Mouse (Mus musculus) kidney, postnatal 4 days (tissue): ENCODE data around the gene Timp3.

Source experiments
- DNase-seq, 2 experiments: peaks; one replicate each; pipeline ENCODE4 v3.0.0; 2021; ENCODE audit warnings: mixed read lengths in 2 of 2

Timp3 gene

DNA sequence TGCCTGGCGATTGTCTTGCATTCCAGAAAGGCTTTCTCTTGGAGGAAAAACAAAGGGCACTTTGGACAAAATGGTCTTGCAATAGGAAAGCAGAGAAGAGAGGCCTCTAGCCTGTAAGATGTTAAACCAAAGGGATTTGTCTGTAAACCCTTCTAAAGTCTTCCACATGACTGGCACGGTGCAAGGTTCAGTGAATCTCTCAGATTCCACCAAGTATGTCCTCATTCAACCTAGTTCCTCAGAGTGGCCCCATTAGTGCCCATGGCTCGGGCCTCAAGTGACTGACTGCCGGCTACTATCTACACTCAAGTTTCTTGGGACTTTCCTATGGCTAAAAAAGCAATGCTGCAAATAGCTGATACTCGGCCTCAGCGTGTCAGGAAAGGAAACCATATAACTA, 1.8 kb upstream of the Timp3 start:
- peak in 1 of 2 experiments; percentile 26 for DNase-seq

DNA sequence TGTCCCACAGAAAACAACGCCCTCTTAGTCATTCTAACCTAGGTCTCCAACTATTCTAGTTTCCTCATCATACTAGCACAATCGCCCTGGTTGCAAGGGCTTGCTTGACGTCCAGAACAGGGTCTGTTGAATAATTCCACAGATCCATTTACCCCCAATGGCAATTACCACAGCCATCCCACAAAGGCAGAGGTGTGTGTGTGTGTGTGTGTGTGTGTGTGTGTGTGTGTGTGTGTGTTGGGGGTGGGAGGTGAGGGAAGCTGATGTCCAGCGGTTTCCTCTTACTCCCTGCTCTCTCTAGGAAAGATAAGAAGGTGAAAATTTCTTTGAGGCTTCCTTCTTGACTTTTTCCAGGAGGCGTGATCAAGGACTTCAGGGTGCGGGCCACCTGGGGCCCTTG, 377 bp upstream of the Timp3 start:
- DNase-seq: no peak

- peak in 1 of 2 experiments; percentile 48 for DNase-seq
Observed at GRCm38 (mm10) chr10:86301117-86301490, 932 bp downstream of the Timp3 start.

GRCm38 (mm10) chr10:86301593-86302317, 1.6 kb downstream of the Timp3 start:
- DNase-seq: peak in 1 of 2 experiments; percentile 45

- DNase-seq: no peak
Observed at GRCm38 (mm10) chr10:86302318-86302648, 2.1 kb downstream of the Timp3 start.

GRCm38 (mm10) chr10:86302761-86303494, 2.8 kb downstream of the Timp3 start:
- DNase-seq: peak; percentile 80 to 88

DNA sequence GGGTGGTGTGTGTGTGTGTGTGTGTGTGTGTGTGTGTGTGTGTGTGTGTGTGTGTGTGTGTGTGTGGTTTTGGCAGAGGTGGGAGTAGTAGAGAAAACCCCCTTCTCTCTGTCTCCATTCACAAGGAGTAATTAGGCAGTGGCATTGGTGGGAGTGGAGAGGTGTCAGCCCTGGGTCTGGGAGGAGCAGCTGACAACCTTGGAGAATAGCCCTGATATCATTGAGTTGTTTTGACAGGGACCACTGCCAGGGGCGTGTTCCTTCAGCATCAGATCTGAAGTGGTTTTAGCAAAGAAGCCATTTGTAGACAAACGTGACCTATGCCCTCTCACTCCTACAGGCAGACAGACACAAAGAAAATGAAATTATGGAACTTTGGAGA, 3.3 kb downstream of the Timp3 start:
- DNase-seq: no peak

DNA sequence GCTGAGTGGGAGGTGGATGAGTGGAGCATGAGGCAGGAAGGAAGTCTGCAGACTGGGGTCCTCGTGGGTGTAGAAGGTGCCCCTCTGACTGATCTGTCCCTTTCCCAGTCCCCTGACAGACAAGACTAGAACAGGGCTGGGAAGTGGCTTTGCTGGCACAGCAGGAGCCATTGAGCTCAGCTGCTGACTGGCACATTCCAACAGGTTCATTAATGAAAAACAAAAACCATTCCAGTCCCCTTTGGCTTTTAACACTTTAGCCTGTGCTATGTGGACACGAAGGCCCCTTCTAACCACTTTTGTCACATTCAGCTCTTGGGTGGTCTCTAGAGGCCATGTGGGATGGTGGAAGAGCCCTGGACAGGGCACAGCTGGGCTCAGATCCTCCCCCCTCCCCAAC, 4.4 kb downstream of the Timp3 start:
- DNase-seq: peak in 1 of 2 experiments; percentile 31

- DNase-seq: no peak
Observed at GRCm38 (mm10) chr10:86307235-86307634, 7.1 kb downstream of the Timp3 start.

- peak in 1 of 2 experiments; percentile 42 for DNase-seq
Observed at GRCm38 (mm10) chr10:86310527-86310926, 10.4 kb downstream of the Timp3 start.

- no peak for DNase-seq
Observed at GRCm38 (mm10) chr10:86312976-86313375, 12.8 kb downstream of the Timp3 start.

GRCm38 (mm10) chr10:86313448-86313847, 13.3 kb downstream of the Timp3 start:
- no peak for DNase-seq

GRCm38 (mm10) chr10:86315513-86315912, 15.3 kb downstream of the Timp3 start:
- DNase-seq: no peak

DNA sequence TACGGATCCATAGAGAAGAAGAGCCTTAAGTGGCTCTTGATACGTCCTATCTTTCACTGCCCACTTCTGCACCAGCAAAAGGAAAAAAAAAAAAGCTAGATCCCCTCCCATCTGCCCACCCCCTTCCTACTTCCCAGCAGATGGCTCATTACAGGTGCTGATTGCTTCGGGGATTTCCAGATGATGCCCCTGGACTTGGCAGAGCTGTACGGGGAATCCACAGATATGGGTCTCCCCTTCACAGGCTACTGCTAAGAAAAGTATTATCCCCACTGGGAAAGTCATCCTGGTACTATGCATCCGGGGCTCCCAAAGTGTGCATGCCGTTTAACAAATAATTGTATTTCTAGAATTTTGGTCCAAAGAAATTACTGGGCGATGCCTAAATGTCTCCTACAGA, 17.5 kb downstream of the Timp3 start:
- no peak for DNase-seq

DNA sequence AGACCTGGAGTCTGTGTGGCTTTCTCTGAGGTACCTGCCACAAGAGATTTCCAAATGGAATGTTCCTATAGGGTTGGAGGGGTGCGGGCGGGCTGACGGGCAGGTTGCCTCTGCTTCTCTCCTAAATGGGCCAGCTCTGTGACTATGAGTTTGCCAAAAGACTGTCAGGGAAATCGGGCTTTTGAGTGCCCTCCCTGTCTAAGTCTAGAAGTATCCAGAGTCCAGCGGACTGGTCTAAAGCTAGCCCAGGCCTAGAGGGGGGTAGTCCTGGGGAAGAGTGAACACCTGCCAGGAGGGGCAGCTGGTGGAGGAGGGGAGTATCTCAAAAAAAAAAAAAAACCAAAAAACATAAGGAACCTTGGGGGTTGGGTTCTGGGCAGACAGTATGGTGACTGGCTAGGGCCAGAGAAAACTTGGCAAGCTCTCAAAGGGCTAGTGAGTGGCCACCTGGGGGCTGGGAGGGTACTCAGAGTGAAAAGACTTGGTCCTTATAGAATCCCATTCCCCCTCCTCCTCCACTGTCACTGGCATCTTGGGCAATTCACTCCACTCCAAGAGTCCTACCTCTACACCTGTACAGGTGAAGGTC, 18.5 kb downstream of the Timp3 start:
- no peak for DNase-seq

DNA sequence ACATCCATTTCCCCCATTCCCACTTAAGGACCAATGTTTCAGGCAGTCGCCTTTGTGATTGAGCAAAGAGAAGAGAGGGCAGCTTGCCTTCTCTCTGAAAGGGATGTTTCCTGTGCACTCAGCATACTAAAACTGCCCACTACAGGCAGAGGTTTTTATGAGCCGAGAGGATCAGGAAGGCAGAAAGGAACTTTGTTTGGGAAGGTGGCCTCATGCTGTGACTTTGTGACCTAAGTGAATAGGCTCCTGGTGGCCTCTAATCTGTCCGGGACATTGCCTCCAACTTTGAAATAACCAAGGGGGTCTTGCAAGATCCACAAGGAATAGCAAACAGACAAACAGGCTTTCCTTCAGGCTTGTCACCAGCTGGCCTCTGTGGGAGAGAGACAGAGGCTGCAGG, 19.4 kb downstream of the Timp3 start:
- no peak for DNase-seq

DNA sequence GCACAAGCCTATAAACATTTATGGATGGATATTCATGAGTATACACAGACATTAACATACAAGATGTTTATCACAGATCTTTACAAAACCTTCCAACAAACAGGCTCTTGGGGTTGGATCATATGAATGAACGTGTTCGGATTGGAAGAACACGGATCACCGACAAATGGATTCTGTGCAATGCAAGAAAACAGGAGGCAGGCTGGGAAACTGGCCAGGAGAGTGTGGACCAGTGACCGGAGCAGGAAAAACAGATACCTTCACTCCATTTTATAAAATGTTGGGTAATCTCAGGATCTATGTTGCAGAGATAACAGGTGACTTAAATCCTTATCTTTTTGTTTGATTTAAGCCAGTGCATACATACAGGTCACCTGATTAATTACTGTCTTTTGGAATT, 20.0 kb downstream of the Timp3 start:
- DNase-seq: no peak

DNA sequence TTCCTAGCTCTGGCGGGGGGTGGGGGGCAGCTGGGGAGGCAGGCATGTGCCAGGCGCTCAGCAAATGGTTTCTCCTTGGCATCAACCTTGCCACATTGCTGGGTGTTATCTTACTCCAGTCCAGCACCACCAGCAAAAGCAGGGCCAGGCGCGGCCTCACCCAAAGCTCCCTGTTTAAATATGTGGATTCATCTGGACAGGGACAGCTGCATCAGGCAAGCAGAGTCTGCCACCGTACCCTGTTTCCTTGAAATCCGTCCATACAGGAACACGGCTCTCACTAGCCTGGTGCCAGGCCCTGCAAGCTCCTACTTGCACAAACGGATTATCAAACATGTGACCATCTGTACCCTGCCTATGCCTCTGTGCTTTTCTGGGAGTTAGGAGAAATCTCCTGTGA, 21.0 kb downstream of the Timp3 start:
- no peak for DNase-seq

GRCm38 (mm10) chr10:86322006-86322405, 21.8 kb downstream of the Timp3 start:
- peak in 1 of 2 experiments; percentile 23 for DNase-seq

DNA sequence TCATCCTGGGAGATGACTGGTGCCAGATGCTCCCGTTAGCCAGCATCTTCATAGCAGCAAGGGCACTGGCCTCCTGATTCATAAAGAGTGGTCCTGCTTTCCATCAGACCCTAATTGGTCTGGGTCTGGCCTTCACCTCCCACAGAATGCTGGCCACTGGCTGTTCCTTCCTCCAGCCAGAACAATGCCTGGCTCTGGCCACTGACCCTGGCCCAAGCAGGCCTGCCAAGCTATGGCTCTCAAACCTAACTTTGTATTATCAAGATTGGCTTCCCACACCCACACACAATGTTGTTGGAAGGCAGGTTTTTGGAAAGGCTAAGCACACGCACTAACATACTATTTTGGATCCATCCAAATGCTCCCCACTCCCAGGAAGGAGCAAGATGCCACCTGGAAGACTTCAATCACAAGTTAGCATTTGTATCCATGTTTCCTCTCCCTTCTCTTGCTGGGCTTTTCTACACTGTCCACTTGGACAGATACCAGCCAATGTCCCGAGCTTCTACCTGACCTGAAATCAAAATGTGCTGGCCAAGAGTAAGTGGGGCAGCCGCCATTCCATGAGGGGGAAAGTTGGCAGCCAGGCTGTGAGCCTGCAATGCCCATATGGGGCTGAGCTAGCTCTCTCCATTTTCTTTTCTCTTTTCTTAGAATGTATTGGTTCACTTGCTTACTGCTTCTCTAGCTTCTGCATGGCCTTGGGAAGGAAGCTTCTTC, 23.3 kb downstream of the Timp3 start:
- no peak for DNase-seq

DNA sequence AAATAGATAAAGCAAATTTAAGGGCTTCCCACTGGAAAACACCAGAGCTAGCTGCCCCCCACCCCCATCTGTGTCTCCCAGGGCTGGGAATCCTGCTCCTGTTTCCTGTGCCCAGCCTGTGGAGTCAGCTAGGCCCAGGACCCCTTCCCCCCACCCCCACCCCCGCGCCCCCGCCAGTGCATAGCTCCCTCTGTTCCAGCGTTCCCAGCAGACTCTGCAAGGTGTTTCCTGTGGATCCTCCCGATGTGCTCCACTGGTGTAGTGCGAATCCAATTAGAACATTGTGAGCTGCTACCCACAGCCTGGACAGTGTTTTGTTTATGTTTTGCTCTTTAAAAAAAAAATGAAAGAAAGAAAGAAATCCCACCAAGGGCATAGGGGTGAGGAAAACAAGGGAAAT, 25.1 kb downstream of the Timp3 start:
- DNase-seq: no peak

DNA sequence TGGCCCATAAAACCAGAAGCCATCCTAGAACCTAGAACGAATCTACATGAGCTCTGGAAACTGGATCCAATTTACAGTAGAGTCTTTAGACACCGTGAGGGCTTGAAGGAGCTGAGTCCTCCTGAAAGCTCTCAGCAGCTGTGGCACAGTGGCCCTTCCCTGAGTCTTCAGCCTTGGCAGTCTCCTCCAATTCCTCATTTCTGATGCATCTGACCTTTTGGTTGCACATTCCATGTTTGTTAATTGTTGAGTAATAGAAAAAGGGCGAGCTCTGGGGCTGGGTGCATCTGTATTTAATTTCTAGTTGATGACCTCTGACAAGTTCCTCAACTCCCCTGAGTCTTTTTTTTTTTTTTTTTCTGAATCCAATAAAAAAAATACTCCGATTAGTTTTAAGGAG, 28.0 kb downstream of the Timp3 start:
- no peak for DNase-seq

DNA sequence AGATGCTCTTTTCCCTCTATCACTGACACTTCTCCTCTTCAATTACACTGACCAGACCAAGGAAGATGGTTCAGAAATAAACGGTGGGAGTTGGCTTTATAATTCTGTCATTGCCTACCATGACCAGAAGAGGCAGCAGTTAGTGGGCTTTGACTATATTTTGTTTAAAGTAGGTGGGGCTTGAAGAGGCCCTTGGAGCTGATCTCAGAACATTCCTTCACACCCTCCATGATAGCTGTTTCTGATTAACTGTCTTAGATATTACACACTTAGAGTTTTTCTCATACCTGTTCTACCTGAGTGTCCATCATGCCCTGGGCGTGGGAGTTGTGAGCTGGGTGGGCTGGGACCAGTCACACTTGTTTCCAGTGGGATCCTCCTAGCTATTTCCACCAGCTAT, 28.5 kb downstream of the Timp3 start:
- DNase-seq: no peak
